Mouse (Mus musculus): ENCODE measurements around the gene Mdfic.

GRCm38 (mm10) chr6:15758394-15758793 lies 37.9 kb downstream of the Mdfic start:
- TF ChIP-seq EP300 (IDR thresholded peaks at IDR 0.05; ENCODE audit: low read depth) (no peak), CTCF (IDR thresholded peaks at IDR 0.05; ENCODE audit: low read depth) (no peak)
